Mouse (Mus musculus) layer of hippocampus, adult 9-10 months (tissue): ENCODE measurements around the gene Dnajb11.

Experiments
- DNase-seq: peaks from one replicate; pipeline ENCODE4 v3.0.0; 2022; ENCODE audit warnings: low spot score

Dnajb11 gene

GRCm38 (mm10) chr16:22881487-22881886 lies 23.8 kb downstream of the Dnajb11 start:
- no peak for DNase-seq

GRCm38 (mm10) chr16:22883441-22883840 lies 25.8 kb downstream of the Dnajb11 start:
- no peak for DNase-seq

GRCm38 (mm10) chr16:22885356-22885755 lies 27.7 kb downstream of the Dnajb11 start:
- DNase-seq: no peak

- no peak for DNase-seq
Measured at GRCm38 (mm10) chr16:22886726-22887125, 29.1 kb downstream of the Dnajb11 start.

- no peak for DNase-seq
Measured at GRCm38 (mm10) chr16:22888835-22889234, 31.2 kb downstream of the Dnajb11 start.

GRCm38 (mm10) chr16:22889716-22890115 lies 32.1 kb downstream of the Dnajb11 start:
- DNase-seq: no peak

- DNase-seq: no peak
Measured at GRCm38 (mm10) chr16:22890683-22891510, 33.3 kb downstream of the Dnajb11 start, which contains the start of gene Ahsg. TSS of gene Ahsg (plus strand) at chr16:22891277.

- no peak for DNase-seq
Measured at GRCm38 (mm10) chr16:22891733-22892154, 34.1 kb downstream of the Dnajb11 start.

- DNase-seq: no peak
Measured at GRCm38 (mm10) chr16:22894095-22894494, 36.5 kb downstream of the Dnajb11 start.

- no peak for DNase-seq
Measured at GRCm38 (mm10) chr16:22896618-22897017, 39.0 kb downstream of the Dnajb11 start.

GRCm38 (mm10) chr16:22899346-22899745 lies 41.7 kb downstream of the Dnajb11 start:
- DNase-seq: no peak

GRCm38 (mm10) chr16:22899866-22900570 lies 42.4 kb downstream of the Dnajb11 start:
- DNase-seq: no peak

- DNase-seq: no peak
Measured at GRCm38 (mm10) chr16:22901326-22901725, 43.7 kb downstream of the Dnajb11 start.

GRCm38 (mm10) chr16:22909290-22909689 lies 51.6 kb downstream of the Dnajb11 start:
- no peak for DNase-seq

- DNase-seq: no peak
Measured at GRCm38 (mm10) chr16:22911986-22912385, 54.3 kb downstream of the Dnajb11 start.

GRCm38 (mm10) chr16:22912886-22913285 lies 55.2 kb downstream of the Dnajb11 start:
- DNase-seq: no peak

GRCm38 (mm10) chr16:22914276-22914675 lies 56.6 kb downstream of the Dnajb11 start:
- no peak for DNase-seq

- no peak for DNase-seq
Measured at GRCm38 (mm10) chr16:22918034-22918433, 60.4 kb downstream of the Dnajb11 start, which contains the start of gene Fetub. TSS of gene Fetub (plus strand) at chr16:22918334.

GRCm38 (mm10) chr16:22918664-22919312 lies 61.1 kb downstream of the Dnajb11 start:
- no peak for DNase-seq

GRCm38 (mm10) chr16:22919971-22920854 lies 62.6 kb downstream of the Dnajb11 start:
- DNase-seq: no peak

GRCm38 (mm10) chr16:22921761-22922160 lies 64.1 kb downstream of the Dnajb11 start:
- no peak for DNase-seq

- DNase-seq: no peak
Measured at GRCm38 (mm10) chr16:22922433-22922832, 64.8 kb downstream of the Dnajb11 start.
